8 mouse cellular contexts compared by ENCODE assay signal in the genomic region with DNA sequence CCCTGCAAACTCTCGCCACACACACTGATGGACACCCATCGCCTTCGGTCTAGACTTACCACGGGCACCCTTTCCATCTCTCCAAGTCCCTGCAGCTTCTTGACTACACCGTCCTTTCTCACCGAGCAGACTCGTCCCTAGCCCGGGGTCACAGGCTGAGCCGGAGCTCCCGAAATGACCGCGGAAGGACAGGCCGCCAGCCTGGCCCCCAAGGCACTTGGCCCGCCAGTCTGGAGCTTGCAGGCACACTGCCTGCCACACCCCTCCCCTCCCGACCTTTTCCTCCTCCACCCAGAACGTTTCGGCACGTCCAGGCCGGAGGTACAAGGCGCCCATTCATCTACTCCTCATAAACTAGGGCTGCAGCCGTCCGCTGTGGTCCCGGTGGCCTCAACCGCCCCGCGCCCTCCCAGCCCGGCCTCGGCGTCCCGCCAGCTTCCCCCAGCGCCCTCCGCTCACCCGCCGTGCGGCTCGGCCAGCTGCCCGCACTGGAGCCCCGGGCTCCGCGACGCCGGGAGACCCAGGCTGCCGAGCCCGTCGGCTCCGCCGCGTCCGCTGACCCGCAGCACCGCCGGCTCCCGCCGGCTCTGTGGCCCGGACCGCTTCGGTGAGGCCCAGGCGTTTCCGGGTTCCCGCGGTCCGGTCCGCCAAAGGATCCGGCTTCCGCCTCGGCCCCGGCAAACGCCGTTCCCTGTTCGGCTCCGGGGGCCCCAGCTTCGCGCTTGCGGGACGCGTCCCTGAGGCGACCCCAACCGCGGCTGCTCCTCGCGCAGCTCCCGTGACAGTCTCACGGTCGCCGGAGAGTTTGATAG. TPM values are rescaled to one million over a fixed set of nuclear protein-coding genes. Genes with fewer than 3 reads are reported as not detected.
DNase-seq lines count a peak whose midpoint lies in the region; ATAC-seq lines count a peak whose summit lies in the region.

No protein-coding gene starts in this region.

- no peaks in the 10 kb centered on the region for H3K36me3 ChIP-seq in intestine, embryonic 16.5 days (ENCODE audit: control insufficient read depth, insufficient read depth, low read length)
- no peaks in the 10 kb centered on the region for H3K36me3 ChIP-seq in midbrain, embryonic 10.5 days

- H3K4me3 ChIP-seq in intestine, embryonic 16.5 days (ENCODE audit: low read length): peak overlapping the region; percentile 95
- H3K4me3 ChIP-seq in midbrain, embryonic 10.5 days: peak overlapping the region; percentile 97

- no peaks in the 10 kb centered on the region for H3K9me3 ChIP-seq in intestine, embryonic 16.5 days (ENCODE audit: control insufficient read depth, low read length)
- no peaks in the 10 kb centered on the region for H3K9me3 ChIP-seq in midbrain, embryonic 10.5 days (replicated peaks)

- H3K4me1 ChIP-seq in intestine, embryonic 16.5 days (ENCODE audit: control insufficient read depth, insufficient read depth, low read length): peaks cover 12% of the 10 kb centered on the region
- peaks cover 17% of the 10 kb centered on the region for H3K4me1 ChIP-seq in midbrain, embryonic 10.5 days

- intact Hi-C loops in gastrocnemius, postnatal 36 days (cut with DNase I): no loop called here
- intact Hi-C loops in left cerebral cortex, postnatal 36 days (cut with DNase I): loop anchor here (5.0 kb wide), 1 partner anchor 50 kb away; the partner anchor contains the start of gene Mfsd14a

- peak; percentile 90 for DNase-seq in adrenal gland, adult 2 months
- peak; percentile 40 for DNase-seq in embryo, embryonic 11.5 days (ENCODE audit: low read depth, low spot score)
- DNase-seq in gastrocnemius, postnatal 36 days: peak; percentile 77 to 81
- peak; percentile 84 to 87 for DNase-seq in left cerebral cortex, postnatal 36 days (ENCODE audit: low spot score in 2 of 2)
- DNase-seq in midbrain, embryonic 10.5 days (ENCODE audit: low spot score): peak; percentile 77
- DNase-seq in right cerebral cortex, postnatal 36 days (ENCODE audit: low spot score in 2 of 2): peak; percentile 50 to 55
- peak; percentile 81 for DNase-seq in yolk sac, embryonic 10.5 days (ENCODE audit: low spot score)

- under 1% methylated on average over 85 of the region's 85 CpGs for WGBS in intestine, embryonic 16.5 days
- WGBS in midbrain, embryonic 10.5 days: under 1% methylated on average over 85 of the region's 85 CpGs

- ATAC-seq in intestine, embryonic 16.5 days: peak; percentile 95

- peak overlapping the region; percentile 97 for H3K9ac ChIP-seq in intestine, embryonic 16.5 days (ENCODE audit: low read depth, low read length)

- H3K27ac ChIP-seq in intestine, embryonic 16.5 days (ENCODE audit: low read length): peak overlapping the region; percentile 90
- peak overlapping the region; percentile 90 for H3K27ac ChIP-seq in midbrain, embryonic 10.5 days (replicated peaks)

- no peaks in the 10 kb centered on the region for H3K27me3 ChIP-seq in intestine, embryonic 16.5 days (replicated peaks; ENCODE audit: control insufficient read depth, insufficient read depth, low read length)
- H3K27me3 ChIP-seq in midbrain, embryonic 10.5 days (ENCODE audit: low read depth, poor library complexity, severe bottlenecking): peaks cover 17% of the 10 kb centered on the region

- peak overlapping the region; percentile 84 for H3K4me2 ChIP-seq in intestine, embryonic 16.5 days (ENCODE audit: low read depth, low read length)

RNA-seq across cellular contexts. Expression of gene Slc35a3, which starts 0.8 kb away (rescaled TPM):
- total RNA-seq in adrenal gland, adult 2 months (2021): 10 to 100 TPM; 20.2 to 26.7 TPM
- 1.1 TPM in 2 replicates for polyA plus RNA-seq in adrenal gland, adult 2 months (2012; rRNA removed)
- total RNA-seq in gastrocnemius, postnatal 36 days (2021): 1 to 10 TPM; 5.6 to 7.1 TPM
- 19.8 and 21.5 TPM in 2 replicates for polyA plus RNA-seq in intestine, embryonic 16.5 days (2015; fragmentation: Nextera tagmentation; extraction: Ambion mirVana)
- 10 to 100 TPM; 12.9 to 13.5 TPM for total RNA-seq in left cerebral cortex, postnatal 36 days (2021)
- polyA plus RNA-seq in midbrain, embryonic 10.5 days (2016; fragmentation: Nextera tagmentation; extraction: Ambion mirVana): 7.3 and 8.3 TPM in 2 replicates

RNA-seq across cellular contexts. Expression of gene Gm43191, which starts 30.8 kb away (rescaled TPM):
- total RNA-seq in adrenal gland, adult 2 months (2021): not detected
- polyA plus RNA-seq in adrenal gland, adult 2 months (2012; rRNA removed): not detected in 2 replicates
- not detected for total RNA-seq in gastrocnemius, postnatal 36 days (2021)
- not detected in 2 replicates for polyA plus RNA-seq in intestine, embryonic 16.5 days (2015; fragmentation: Nextera tagmentation; extraction: Ambion mirVana)
- not detected for total RNA-seq in left cerebral cortex, postnatal 36 days (2021)
- polyA plus RNA-seq in midbrain, embryonic 10.5 days (2016; fragmentation: Nextera tagmentation; extraction: Ambion mirVana): not detected in 2 replicates

RNA-seq across cellular contexts. Expression of gene Mfsd14a, which starts 49.4 kb away (rescaled TPM):
- total RNA-seq in adrenal gland, adult 2 months (2021): 10 to 100 TPM; 48.9 to 55.8 TPM
- 7.1 and 8.1 TPM in 2 replicates for polyA plus RNA-seq in adrenal gland, adult 2 months (2012; rRNA removed)
- 10 to 100 TPM; 10.2 to 11.0 TPM for total RNA-seq in gastrocnemius, postnatal 36 days (2021)
- 81.3 TPM in 2 replicates for polyA plus RNA-seq in intestine, embryonic 16.5 days (2015; fragmentation: Nextera tagmentation; extraction: Ambion mirVana)
- total RNA-seq in left cerebral cortex, postnatal 36 days (2021): 10 to 100 TPM; 55.1 to 55.4 TPM
- polyA plus RNA-seq in midbrain, embryonic 10.5 days (2016; fragmentation: Nextera tagmentation; extraction: Ambion mirVana): 81.4 and 82.5 TPM in 2 replicates

Comparison
In these comparisons a context has a peak if more than half of its experiments do, and no peak if none do; other contexts are left out.
1. Peak in every context shown above with its lines: DNase-seq, ATAC-seq, H3K4me3 ChIP-seq and H3K27ac ChIP-seq.
2. DNase-seq: peak in every context shown above with its lines; median percentile 90 in adrenal gland, adult 2 months; 86 in left cerebral cortex, postnatal 36 days; 81 in yolk sac, embryonic 10.5 days; 79 in gastrocnemius, postnatal 36 days; 77 in midbrain, embryonic 10.5 days; 52 in right cerebral cortex, postnatal 36 days; 40 in embryo, embryonic 11.5 days.
3. RNA of gene Mfsd14a, which starts 49.4 kb away (total RNA-seq): 48.9 to 55.8 TPM in adrenal gland, adult 2 months and 55.1 to 55.4 TPM in left cerebral cortex, postnatal 36 days; 10.2 to 11.0 TPM in gastrocnemius, postnatal 36 days; every median in the first group is over 4 times any median in the second.